Comparison of ENCODE assay signal across 22 mouse cellular contexts in the genomic region with DNA sequence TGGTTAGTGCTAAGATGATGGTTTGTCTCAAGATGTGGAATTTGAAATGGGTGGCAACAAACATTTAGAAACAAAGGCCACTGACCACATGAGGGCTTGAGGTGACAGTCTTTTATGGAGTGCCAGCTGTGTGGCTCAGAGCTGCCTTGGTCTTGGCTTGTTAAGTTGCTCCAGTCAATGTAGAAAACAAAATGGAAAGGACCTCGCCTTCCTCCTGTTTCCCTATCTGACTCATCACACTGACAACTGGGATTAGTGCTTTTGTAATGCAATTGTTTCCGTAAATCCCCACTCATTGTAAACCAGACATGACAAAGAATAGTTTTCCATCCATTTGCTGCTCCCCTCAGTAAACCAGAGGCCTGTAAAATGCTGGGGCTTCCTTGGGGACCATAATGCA.
A peak's percentile ranks its signal among the peaks of the same experiment; 100 is the strongest.
DNase-seq lines count a peak whose midpoint lies in the region; ATAC-seq and TF ChIP-seq lines count a peak whose summit lies in the region.
"Had no signal": no experiment of that assay in that cellular context is flagged by ENCODE, and none has a peak within 500 bp of the region (broad histone marks: within the 10 kb centered on the region; RNA-seq: fewer than 3 reads in every experiment).

No protein-coding gene starts in this region.

- H3K27me3 ChIP-seq in midbrain, embryonic 11.5 days (ENCODE audit: control insufficient read depth, insufficient read depth, low read length) = no peaks in the 10 kb centered on the region
- no peaks in the 10 kb centered on the region for H3K27me3 ChIP-seq in midbrain, embryonic 16.5 days (ENCODE audit: control insufficient read depth, insufficient read depth, low read depth, low read length)
- no peaks in the 10 kb centered on the region for H3K27me3 ChIP-seq in myocyte (ENCODE audit: control insufficient read depth, insufficient read depth, insufficient read length)
- H3K27me3 ChIP-seq in hindbrain, postnatal 0 days (ENCODE audit: insufficient read depth, low read length) = no peaks in the 10 kb centered on the region
- H3K27me3 ChIP-seq: embryonic facial prominence, embryonic 12.5 days; heart, embryonic 12.5 days; hindbrain, embryonic 15.5 days had no signal

- no peaks in the 10 kb centered on the region for H3K9me3 ChIP-seq in midbrain, embryonic 11.5 days (ENCODE audit: control insufficient read depth, low read length)
- H3K9me3 ChIP-seq in midbrain, embryonic 16.5 days (replicated peaks; ENCODE audit: control insufficient read depth, low read length, poor library complexity, severe bottlenecking) = no peaks in the 10 kb centered on the region
- H3K9me3 ChIP-seq in hindbrain, postnatal 0 days (ENCODE audit: low read length) = no peaks in the 10 kb centered on the region
- H3K9me3 ChIP-seq: embryonic facial prominence, embryonic 12.5 days; forebrain, embryonic 10.5 days; heart, embryonic 12.5 days; hindbrain, embryonic 15.5 days had no signal

- TF ChIP-seq POLR2A in myocyte (IDR thresholded peaks at IDR 0.05; ENCODE audit: insufficient read length, low read depth) = no peak

- ATAC-seq in midbrain, embryonic 11.5 days (ENCODE audit: low FRiP score) = peak; percentile 71
- no peak for ATAC-seq in midbrain, embryonic 16.5 days
- no peak for ATAC-seq in hindbrain, postnatal 0 days
- ATAC-seq: activated CD4-positive, CD25-positive, alpha-beta regulatory T cell, adult 4 months; forebrain, embryonic 14.5 days; inflammation-experienced regulatory T-cells, adult 6 months had no signal

- no peak overlapping the region for H3K9ac ChIP-seq in midbrain, embryonic 11.5 days (ENCODE audit: low read length)
- H3K9ac ChIP-seq in midbrain, embryonic 16.5 days (ENCODE audit: low read depth, low read length) = no peak overlapping the region
- no peak overlapping the region for H3K9ac ChIP-seq in hindbrain, postnatal 0 days (replicated peaks; ENCODE audit: low read length)
- H3K9ac ChIP-seq: embryonic facial prominence, embryonic 12.5 days; heart, embryonic 12.5 days; hindbrain, embryonic 15.5 days had no signal

- H3K4me1 ChIP-seq in midbrain, embryonic 11.5 days (ENCODE audit: control insufficient read depth, insufficient read depth, low read length) = peaks cover 7% of the 10 kb centered on the region
- H3K4me1 ChIP-seq in midbrain, embryonic 16.5 days (ENCODE audit: control insufficient read depth, insufficient read depth, low read length) = no peaks in the 10 kb centered on the region
- H3K4me1 ChIP-seq in hindbrain, postnatal 0 days (ENCODE audit: insufficient read depth, low read length) = no peaks in the 10 kb centered on the region
- H3K4me1 ChIP-seq: hindbrain, embryonic 15.5 days had no signal

- no peak overlapping the region for H3K4me2 ChIP-seq in midbrain, embryonic 11.5 days
- no peak overlapping the region for H3K4me2 ChIP-seq in midbrain, embryonic 16.5 days (ENCODE audit: low read length)
- H3K4me2 ChIP-seq in myocyte (ENCODE audit: low read depth) = peak overlapping the region; percentile 7
- H3K4me2 ChIP-seq in hindbrain, postnatal 0 days (ENCODE audit: low read depth, low read length) = no peak overlapping the region
- H3K4me2 ChIP-seq: embryonic facial prominence, embryonic 12.5 days; heart, embryonic 12.5 days; hindbrain, embryonic 15.5 days had no signal

- no peak overlapping the region for H3ac ChIP-seq in myocyte (ENCODE audit: control insufficient read depth, insufficient read length)

- no peak for TF ChIP-seq CTCF in hindbrain, postnatal 0 days (IDR thresholded peaks at IDR 0.05; ENCODE audit: low read depth)

- intact Hi-C loops in left cerebral cortex, postnatal 4 days (cut with DNase I) = loop anchor here (5.0 kb wide), 1 partner anchor 663 kb away; no protein-coding TSS in a partner anchor

- 18% methylated on average over 2 of the region's 2 CpGs for WGBS in midbrain, embryonic 11.5 days
- WGBS in midbrain, embryonic 16.5 days = 5% methylated on average over 2 of the region's 2 CpGs
- 26% methylated on average over 2 of the region's 2 CpGs for WGBS in hindbrain, postnatal 0 days

- no peaks in the 10 kb centered on the region for H3K36me3 ChIP-seq in midbrain, embryonic 11.5 days (ENCODE audit: control insufficient read depth, insufficient read depth, low read length)
- H3K36me3 ChIP-seq in midbrain, embryonic 16.5 days (ENCODE audit: control insufficient read depth, insufficient read depth, low read length) = no peaks in the 10 kb centered on the region
- no peaks in the 10 kb centered on the region for H3K36me3 ChIP-seq in myocyte (ENCODE audit: control insufficient read depth, insufficient read depth)
- no peaks in the 10 kb centered on the region for H3K36me3 ChIP-seq in hindbrain, postnatal 0 days (ENCODE audit: insufficient read depth, low read length)
- H3K36me3 ChIP-seq: embryonic facial prominence, embryonic 12.5 days; forebrain, embryonic 10.5 days; heart, embryonic 12.5 days; hindbrain, embryonic 15.5 days had no signal

- H3K4me3 ChIP-seq in midbrain, embryonic 11.5 days (ENCODE audit: low read depth, low read length) = no peak overlapping the region
- H3K4me3 ChIP-seq in midbrain, embryonic 16.5 days (ENCODE audit: low read depth, low read length) = no peak overlapping the region
- H3K4me3 ChIP-seq in myocyte = no peak overlapping the region
- H3K4me3 ChIP-seq in hindbrain, postnatal 0 days (ENCODE audit: low read length) = no peak overlapping the region
- H3K4me3 ChIP-seq: embryonic facial prominence, embryonic 12.5 days; forebrain, embryonic 10.5 days; gastrocnemius, adult 2 months; heart, embryonic 12.5 days; hindbrain, embryonic 15.5 days had no signal

- H3K79me2 ChIP-seq in myocyte (ENCODE audit: control insufficient read depth, insufficient read depth) = no peaks in the 10 kb centered on the region

- DNase-seq in midbrain, embryonic 11.5 days (ENCODE audit: low spot score, missing footprints) = no peak
- DNase-seq in Muller cell, postnatal 12 days (ENCODE audit: inconsistent ontology term) = peak; percentile 67
- peak; percentile 5 for DNase-seq in fat pad, adult 2 months (ENCODE audit: extremely low read depth, low read depth, low spot score)
- DNase-seq in left cerebral cortex, postnatal 4 days = no peak
- no peak for DNase-seq in right cerebral cortex, postnatal 36 days (ENCODE audit: low spot score in 2 of 2)
- DNase-seq in hindbrain, postnatal 0 days (ENCODE audit: low spot score) = no peak
- DNase-seq: adrenal gland, postnatal 14 days; cerebellum, adult 18-20 months; cerebellum, adult 9-11 months; cerebellum, postnatal 36 days; gastrocnemius, adult 2 months; gastrocnemius, postnatal 25 days; heart, postnatal 36 days had no signal

- H3K27ac ChIP-seq in midbrain, embryonic 11.5 days (ENCODE audit: low read depth, low read length) = no peak overlapping the region
- no peak overlapping the region for H3K27ac ChIP-seq in midbrain, embryonic 16.5 days (ENCODE audit: low read length)
- no peak overlapping the region for H3K27ac ChIP-seq in hindbrain, postnatal 0 days
- H3K27ac ChIP-seq: embryonic facial prominence, embryonic 12.5 days; gastrocnemius, adult 2 months; hindbrain, embryonic 15.5 days had no signal

TF ChIP-seq in myocyte, 11 proteins besides CTCF, POLR2A, EP300 and RAD21:
- TF ChIP-seq TCF12 (IDR thresholded peaks at IDR 0.05; ENCODE audit: insufficient read depth, poor library complexity, severe bottlenecking) (no peak), MYOD1 (IDR thresholded peaks at IDR 0.05; ENCODE audit: control insufficient read depth in 1 of 3, insufficient read length in 2 of 3, low read depth in 2 of 3) (peak in 2 of 3 experiments; percentile 32 to 52), MYOG (IDR thresholded peaks at IDR 0.05; ENCODE audit: control insufficient read depth in 1 of 3, insufficient read depth in 1 of 3, insufficient read length in 2 of 3, low read depth in 2 of 3) (peak in 1 of 3 experiments; percentile 6), CEBPB (IDR thresholded peaks at IDR 0.05; ENCODE audit: insufficient read depth, poor library complexity, severe bottlenecking) (0 out of 2 replicates have a peak, but pooled peaks have one; percentile 13), MAX (IDR thresholded peaks at IDR 0.05; ENCODE audit: low read depth) (no peak)

Comparison
In these comparisons a context has a peak if more than half of its experiments do, and no peak if none do; other contexts are left out.
1. DNase-seq: peak in Muller cell, postnatal 12 days (single experiment) and fat pad, adult 2 months (single experiment); none in midbrain, embryonic 11.5 days (single experiment), left cerebral cortex, postnatal 4 days (single experiment), right cerebral cortex, postnatal 36 days (0 of 2) and hindbrain, postnatal 0 days (single experiment).